Mouse (Mus musculus): Measurements from ENCODE around the gene Slc44a1. TPM values are rescaled to one million over a fixed set of nuclear protein-coding genes. Genes with fewer than 3 reads are reported as not detected.
A peak's percentile ranks its signal among the peaks of the same experiment; 100 is the strongest.

Gene Slc44a1
- total and polyA plus RNA-seq, 3 experiments = 14.5 to 125 (median 79.5) TPM

DNA sequence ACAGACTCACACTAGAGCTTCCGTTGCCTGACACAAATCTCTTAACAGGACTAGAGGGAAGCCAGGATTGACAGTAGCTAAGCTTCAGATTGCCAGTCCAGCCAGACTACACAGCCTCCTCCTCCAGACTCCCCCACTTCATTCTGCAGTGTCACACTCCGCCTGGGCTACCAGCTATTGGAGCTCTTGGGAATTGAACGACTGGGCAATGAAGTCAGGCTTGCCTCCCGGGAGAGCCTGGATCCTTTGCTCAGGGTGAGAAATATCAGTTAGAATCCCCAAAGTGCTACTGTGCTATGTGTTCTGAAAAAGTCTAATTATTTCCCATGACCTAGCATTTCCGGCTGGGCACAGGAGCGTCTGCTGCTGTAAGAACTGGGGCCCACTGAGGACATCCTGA lies 9.7 kb upstream of the Slc44a1 start:
- no peak for DNase-seq

DNA sequence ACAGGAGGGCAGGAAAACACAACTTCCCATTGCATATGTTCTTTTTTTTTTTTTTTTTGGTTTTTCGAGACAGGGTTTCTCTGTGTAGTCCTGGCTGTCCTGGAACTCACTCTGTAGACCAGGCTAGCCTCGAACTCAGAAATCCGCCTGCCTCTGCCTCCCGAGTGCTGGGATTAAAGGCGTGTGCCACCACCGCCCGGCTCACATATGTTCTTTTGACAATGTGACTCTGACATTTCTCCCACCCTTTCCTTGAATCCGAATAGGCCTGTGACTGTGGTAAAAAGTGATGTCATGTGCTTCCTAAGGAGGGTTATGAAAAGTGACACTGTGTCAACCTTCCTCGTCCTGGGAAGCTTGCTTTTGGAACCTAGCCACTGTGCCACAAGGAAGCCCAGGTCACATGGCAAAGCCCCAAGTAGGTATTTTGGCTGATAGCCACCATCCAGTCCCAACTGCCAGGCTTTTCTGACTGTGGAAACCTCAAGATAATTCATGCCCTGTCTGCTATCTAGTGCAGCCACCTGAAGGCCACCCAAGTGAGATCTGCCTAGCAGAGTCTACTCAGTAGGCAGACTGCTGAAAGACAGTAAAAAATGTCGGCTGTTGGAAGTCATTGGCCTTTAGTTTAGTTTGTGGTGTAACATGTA lies 8.5 kb upstream of the Slc44a1 start:
- peak; percentile 58 for DNase-seq

DNA sequence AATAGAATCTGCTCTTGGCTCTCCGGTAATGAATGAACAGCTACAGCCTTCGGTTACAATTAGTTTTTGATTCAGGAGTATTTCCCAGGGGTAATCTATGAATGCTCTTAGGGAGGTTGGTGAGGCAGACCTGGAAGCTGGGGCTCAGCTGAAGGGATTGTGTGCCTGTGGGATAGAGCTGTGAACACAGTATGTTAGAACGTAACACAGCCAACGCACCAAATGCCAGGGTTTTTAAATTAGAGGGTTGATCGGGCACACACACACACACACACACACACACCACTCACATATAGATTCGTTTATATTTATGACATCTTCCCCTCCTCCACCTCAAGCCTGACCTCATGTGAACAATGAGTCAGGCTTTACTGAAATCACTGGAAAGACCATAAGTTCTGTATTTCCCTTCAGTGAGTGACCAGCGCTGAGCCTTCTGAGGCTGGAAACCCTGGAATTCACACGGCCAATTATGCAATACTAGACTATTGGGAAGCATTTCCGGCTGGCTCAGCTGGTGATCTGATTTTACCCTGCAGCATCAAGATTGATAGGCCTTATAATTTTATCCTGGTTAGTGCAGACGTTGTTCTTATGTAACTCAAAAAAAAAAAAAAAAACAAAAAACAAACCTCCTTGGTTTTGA lies 3.0 kb upstream of the Slc44a1 start:
- DNase-seq = no peak

- DNase-seq = no peak
These were observed 1.8 kb upstream of the Slc44a1 start for GRCm38 (mm10) chr4:53438386-53438785.

DNA sequence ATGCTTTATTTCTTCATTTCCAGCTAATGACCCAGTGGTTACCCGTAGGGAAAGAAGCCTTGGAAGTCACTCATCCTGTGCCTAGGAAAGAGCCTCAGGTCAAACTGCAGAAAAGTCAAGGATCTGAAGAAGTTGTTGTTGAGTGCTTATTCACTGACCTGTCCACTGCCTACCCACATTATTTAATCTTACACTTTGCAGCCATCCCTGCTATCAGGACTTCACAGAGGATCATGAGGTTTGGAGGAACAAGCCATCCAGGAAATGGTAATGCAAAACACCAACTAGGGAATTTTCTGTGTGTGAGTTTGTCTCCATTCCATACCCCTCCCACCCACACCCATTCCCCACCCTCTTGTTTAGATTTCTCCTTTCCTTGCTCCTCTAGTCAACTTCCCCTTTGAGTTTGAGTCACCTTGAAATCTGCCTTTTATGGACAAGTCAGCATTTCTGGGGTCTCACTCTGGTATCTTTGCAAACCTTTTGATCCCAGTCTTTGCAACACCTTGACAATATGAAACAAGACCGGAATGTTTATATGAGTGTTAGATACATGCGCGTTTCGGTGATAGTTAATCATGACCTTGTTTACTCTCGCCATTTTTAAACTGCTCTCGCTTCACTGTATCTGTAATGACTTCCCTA lies 1.3 kb upstream of the Slc44a1 start:
- DNase-seq = no peak

DNA sequence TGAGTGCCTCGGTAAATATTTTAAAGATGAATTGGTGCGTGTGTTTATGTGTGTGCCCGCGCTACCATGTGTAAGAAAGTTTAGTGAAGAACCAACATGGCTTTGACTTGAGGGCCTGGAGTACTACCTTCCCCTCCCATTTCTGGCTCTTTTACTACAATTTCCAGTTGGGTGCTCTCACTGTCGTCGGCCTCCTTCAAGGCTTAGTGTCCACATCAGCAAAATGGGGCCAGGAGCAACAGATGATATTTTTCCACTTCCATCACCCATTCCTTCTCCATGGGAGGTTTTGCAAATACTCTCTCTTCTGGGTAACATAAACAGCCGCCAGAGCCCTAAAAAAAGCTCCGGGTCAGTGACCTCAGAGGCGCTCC lies 590 bp upstream of the Slc44a1 start:
- DNase-seq = no peak

DNA sequence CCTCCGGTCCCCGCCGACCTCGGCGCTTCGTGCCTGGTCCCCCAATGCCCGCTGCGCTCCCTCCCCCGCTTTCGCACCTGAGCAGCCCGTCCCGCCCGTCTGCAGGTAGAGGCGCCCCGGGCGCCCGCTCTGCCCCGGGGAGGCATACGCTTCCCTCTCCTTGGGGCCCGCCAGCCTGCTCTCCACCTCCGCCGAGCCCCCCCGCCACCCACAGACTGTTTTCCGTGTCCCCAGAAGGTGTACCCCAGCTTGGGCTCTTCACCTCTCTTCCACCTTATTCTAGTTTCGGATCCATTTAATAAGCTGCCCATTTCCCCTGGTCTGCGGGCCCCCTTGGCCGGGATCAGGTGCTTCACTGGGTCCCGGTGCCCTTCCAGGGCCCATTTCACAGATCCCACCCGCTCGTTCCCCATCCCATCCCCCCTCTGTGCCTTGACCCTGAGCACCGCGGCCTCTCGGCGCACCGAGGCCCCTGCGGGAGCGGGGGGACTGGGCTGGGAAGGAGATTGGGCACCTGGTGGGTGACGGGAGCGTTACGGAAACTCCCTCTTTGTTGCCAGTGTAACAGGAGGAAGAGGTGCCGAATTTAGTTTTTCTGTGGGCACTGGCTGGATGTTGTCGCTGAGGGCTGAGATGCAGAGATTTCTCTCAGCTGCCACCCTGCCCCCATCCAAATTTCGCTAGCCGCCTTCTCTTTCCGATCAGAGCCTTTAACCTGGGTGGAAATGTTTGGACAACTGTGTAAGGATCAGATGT lies 781 bp downstream of the Slc44a1 start:
- DNase-seq = peak; percentile 69

GRCm38 (mm10) chr4:53441683-53442082 lies 1.5 kb downstream of the Slc44a1 start:
- DNase-seq = no peak

GRCm38 (mm10) chr4:53446216-53446615 lies 6.0 kb downstream of the Slc44a1 start:
- DNase-seq = peak; percentile 59

- no peak for DNase-seq
These were observed 7.6 kb downstream of the Slc44a1 start for GRCm38 (mm10) chr4:53447773-53448172.

GRCm38 (mm10) chr4:53450736-53451135 lies 10.5 kb downstream of the Slc44a1 start:
- no peak for DNase-seq

GRCm38 (mm10) chr4:53451887-53452286 lies 11.7 kb downstream of the Slc44a1 start:
- peak; percentile 82 for DNase-seq

- DNase-seq = no peak
These were observed 12.2 kb downstream of the Slc44a1 start for GRCm38 (mm10) chr4:53452457-53452856.

DNA sequence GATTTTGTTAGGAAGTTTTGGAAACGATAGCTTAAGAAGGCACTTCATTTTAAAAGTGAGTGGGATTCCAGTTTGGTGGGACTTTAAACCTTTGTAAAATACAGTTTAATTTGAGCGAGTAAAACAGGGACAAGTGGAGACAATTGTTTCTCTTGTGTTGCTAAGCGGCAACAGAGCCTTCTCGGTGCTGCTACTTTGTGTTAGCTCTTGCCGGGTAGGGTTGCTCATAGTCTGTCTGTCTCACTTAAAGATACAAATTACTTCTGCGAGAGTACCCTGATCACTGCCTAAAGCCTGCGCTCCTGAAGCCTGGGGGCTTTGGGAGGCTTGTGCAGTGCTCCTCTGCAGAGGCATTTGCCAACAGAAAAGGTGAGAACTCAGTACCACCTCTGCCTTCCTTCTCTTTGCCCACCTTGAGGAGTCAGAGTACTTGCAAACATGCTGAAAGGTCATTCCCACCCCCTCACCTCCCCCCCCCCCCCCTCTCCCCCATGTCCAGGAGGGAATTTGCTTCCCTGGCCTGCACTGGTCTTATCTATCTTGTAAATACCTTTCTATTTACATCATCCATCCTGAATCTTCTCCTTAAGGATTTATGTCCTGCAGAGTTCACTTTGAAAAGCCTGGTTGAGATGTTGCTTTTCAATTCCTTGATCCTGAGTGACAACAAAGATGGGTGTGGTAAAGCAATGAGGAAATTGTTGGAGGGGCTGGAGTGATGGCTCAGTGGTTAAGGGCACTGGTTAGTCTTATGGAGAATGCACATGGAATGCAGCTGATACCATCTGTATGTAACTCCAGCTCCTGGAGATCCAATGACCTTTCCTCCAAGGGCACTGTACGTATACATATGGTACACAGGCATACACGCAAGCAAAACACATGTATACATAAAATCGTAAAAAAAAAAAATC lies 13.0 kb downstream of the Slc44a1 start:
- DNase-seq = no peak

GRCm38 (mm10) chr4:53455885-53456284 lies 15.7 kb downstream of the Slc44a1 start:
- peak; percentile 58 for DNase-seq

- DNase-seq = peak; percentile 58
These were observed 16.4 kb downstream of the Slc44a1 start for GRCm38 (mm10) chr4:53456570-53456969.

DNA sequence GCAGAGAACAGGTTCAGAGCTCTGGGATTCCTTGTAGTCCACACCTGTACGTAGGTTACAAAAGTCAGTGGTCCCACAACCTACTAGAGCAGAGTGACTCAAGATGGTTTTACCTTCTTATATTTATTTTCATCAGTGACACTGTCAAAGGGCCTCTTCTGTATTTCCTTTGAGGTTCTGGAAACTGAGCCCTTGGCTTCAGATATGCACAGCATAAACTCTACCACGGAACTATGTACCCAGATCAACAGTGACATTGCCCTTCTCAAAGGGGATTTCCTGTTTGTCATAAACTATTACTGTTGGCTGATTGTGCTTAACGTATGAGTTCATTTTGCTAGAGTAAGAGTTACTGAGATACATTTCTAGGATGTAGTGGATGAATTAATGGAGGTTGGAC lies 18.3 kb downstream of the Slc44a1 start:
- DNase-seq = no peak

GRCm38 (mm10) chr4:53459697-53460096 lies 19.5 kb downstream of the Slc44a1 start:
- DNase-seq = no peak

DNA sequence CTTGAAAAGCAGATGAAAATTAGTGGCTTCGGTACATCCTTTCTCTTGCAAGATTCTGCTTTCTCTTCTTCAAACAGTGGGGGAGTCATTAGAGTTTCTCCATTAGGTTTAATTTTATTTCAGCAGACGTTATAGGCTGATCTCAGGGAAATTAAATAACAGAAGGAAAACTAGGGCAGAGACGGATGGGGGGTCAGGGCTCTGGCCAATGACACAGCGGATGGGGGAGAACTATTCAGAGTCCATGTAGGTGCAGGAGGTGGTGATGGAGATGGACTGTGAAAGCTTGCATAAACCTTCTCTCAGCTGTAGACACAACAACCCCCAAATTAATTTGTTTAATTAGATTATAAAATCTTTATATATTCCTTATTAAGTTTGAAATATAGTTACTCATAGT lies 20.8 kb downstream of the Slc44a1 start:
- no peak for DNase-seq

DNA sequence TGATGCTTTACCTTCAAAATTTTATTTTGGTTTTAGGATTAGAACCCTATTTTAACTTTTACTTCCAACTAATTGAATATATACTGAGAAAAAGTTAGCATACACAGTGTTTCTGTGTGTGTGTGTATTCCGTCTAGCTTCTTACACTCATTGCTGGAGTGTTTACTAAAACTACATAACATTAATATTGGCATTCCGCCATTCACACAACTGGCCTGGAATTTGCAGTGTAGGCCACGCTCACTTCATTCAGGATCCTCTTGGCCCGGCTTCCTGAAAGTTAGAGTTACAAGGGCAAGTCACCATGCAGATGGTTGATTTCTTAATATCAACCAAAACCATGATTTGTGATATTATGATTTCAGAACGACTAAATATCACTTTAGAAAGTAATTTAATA lies 21.9 kb downstream of the Slc44a1 start:
- no peak for DNase-seq

DNA sequence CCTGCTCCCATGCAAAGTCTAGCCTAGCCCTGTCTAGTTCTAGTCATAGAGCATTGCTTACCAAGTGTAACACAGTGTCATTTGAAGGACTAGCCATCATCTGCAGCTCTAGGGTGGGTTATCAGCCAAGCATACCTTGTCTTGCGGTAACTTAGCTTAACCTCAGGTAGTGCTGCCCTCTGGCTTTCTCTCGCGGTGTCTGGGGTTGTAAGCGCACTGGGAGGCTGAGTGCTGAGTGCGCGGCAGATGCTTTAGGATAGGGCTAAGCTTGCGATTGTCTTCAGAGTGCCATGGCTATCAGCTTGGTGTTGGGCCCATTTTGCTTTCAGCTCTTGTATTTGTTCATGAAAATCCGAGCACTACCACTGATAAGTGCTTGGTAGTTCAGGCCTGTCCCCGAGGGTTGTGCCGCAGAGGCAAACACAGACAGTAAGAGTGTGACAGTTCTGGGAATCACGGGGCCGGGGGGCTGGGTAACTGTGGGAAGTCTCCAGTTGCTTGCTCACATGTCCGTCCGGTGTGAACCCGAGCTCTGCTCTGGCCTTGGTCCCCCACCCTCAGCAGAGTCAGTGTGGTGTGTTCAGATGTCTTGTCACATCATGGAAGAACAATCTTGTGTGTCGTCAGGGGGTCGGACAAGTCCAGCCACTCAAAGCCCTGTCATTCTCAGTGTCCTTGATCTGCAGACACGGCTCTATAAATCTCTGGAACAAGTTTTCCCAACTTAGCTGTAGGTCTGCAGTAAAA lies 22.5 kb downstream of the Slc44a1 start:
- peak; percentile 46 for DNase-seq
